Mouse (Mus musculus): ENCODE data around the gene Klk8. TPM values are rescaled to one million over a fixed set of nuclear protein-coding genes. Genes with fewer than 3 reads are reported as not detected.

Gene Klk8
- polyA plus RNA-seq, 1 experiment from 2014 or later, result 6.8 TPM

DNA sequence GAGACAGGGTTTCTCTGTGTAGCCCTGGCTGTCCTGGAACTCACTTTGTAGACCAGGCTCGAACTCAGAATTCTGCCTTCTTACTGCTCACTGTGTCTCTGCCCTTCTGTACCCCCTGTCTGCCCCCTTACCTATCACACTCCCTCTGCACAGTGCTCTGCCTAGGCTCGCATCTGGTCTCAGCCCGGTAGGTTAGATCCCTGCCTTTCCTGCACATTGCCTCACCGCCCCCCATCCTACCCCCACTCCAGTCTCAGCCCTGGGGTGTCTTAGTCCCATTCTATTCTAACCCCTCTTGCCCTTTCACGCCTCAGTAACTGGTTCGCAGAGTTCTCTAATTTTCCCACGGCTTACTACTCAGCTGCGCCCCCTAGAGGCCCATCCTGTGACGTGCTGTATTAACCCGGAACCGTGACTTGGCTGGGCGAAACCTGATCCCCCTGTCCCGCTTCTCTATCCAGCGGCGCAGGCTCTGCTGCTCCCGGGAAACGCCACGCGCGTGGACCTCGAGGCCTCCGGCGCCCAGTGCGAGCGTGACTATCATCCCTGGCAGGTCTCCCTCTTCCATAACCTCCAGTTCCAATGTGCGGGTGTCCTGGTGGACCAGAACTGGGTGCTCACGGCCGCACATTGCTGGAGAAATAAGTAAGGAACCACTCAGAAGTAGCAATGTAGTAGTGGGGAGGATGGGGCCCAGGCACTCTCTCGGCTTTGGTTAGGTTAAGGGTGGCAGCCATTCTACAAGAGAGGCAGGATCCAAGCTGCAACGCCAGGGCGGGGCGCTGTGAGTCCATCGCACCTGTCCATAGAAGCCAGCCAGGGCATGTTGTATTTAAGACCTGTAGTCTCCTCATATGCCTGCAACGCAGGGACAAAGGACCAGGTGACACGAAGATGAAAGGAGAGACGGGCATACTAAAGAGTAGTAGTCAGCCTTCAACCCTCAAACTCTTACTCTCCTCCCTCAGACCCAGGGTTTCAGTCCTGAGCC lies 14.8 kb upstream of the Klk8 start:
- WGBS, result 7% methylated on average over 36 of the region's 36 CpGs
- H3K27me3 ChIP-seq (replicated peaks; ENCODE audit: control insufficient read depth, insufficient read depth, low read length), result no peaks in the 10 kb centered on the region
- H3K9ac ChIP-seq (replicated peaks; ENCODE audit: low read depth, low read length), result peak overlapping the region; percentile 30
- peak; percentile 59 for ATAC-seq
- H3K4me3 ChIP-seq (replicated peaks; ENCODE audit: low read length), result peak overlapping the region; percentile 19
- peaks cover 5% of the 10 kb centered on the region; the same call in 1 of the 2 replicates for H3K4me1 ChIP-seq (replicated peaks; ENCODE audit: control insufficient read depth, insufficient read depth, low read length)
- H3K27ac ChIP-seq (ENCODE audit: low read length), result no peak overlapping the region
- no peaks in the 10 kb centered on the region for H3K36me3 ChIP-seq (ENCODE audit: control insufficient read depth, insufficient read depth)
- peak overlapping the region; percentile 45 for H3K4me2 ChIP-seq (ENCODE audit: low read length)
- no peaks in the 10 kb centered on the region for H3K9me3 ChIP-seq (ENCODE audit: control insufficient read depth, low read length)

DNA sequence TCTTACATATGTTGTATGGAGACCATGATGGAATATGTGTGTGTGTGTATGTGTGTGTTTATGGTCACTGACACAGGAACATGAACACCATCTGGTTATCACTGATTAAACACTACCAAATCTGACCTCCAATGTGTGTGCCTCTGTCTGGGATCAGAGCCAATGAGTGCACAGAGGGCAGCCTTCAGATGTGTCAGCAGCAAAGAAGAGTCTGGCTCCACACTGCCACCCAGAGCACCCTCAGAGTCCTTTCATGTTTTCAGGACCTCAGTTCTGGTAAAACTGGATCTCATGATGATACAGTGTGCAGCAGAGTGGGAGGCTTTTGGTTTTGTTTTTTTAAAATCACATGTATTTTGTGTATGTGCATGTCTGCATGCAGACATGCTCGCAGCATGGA lies 12.1 kb upstream of the Klk8 start:
- no peak for ATAC-seq

DNA sequence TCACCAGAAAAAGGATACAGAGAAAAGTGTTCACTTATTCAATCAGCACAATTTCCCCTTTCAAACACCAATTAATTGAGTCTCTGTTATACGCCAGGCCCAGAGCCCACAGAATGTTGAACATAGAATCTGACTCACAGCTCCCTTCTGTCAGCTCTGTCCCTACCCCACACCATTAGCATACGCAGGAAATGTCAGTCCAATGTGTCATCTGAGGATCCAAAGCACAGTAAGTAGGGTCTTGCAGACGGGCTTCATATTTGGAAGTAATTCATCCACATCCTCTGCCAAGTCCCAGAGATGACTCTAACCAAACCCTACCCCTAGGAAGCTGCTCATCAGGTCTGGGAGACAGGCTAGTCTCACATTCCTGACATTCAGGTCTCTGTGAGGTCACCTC lies 9.3 kb upstream of the Klk8 start:
- Histone ChIP-seq H3K27me3 (replicated peaks; ENCODE audit: control insufficient read depth, insufficient read depth, low read length) (no peaks in the 10 kb centered on the region), H3K36me3 (ENCODE audit: control insufficient read depth, insufficient read depth) (no peaks in the 10 kb centered on the region), H3K27ac (ENCODE audit: low read length) (no peak overlapping the region), H3K4me2 (ENCODE audit: low read length) (no peak overlapping the region), H3K9ac (replicated peaks; ENCODE audit: low read depth, low read length) (no peak overlapping the region), H3K4me3 (replicated peaks; ENCODE audit: low read length) (no peak overlapping the region), H3K4me1 (replicated peaks; ENCODE audit: control insufficient read depth, insufficient read depth, low read length) (no peaks in the 10 kb centered on the region), H3K9me3 (ENCODE audit: control insufficient read depth, low read length) (no peaks in the 10 kb centered on the region)
- 71% methylated on average over 3 of the region's 3 CpGs for WGBS
- ATAC-seq, result no peak

More for the DNA sequence above, 12.1 kb upstream of the Klk8 start:
- H3K4me1 ChIP-seq (replicated peaks; ENCODE audit: control insufficient read depth, insufficient read depth, low read length), result peaks cover 5% of the 10 kb centered on the region; the same call in 1 of the 2 replicates
- H3K9me3 ChIP-seq (ENCODE audit: control insufficient read depth, low read length), result no peaks in the 10 kb centered on the region
- H3K9ac ChIP-seq (replicated peaks; ENCODE audit: low read depth, low read length), result no peak overlapping the region
- H3K4me3 ChIP-seq (replicated peaks; ENCODE audit: low read length), result no peak overlapping the region
- H3K4me2 ChIP-seq (ENCODE audit: low read length), result no peak overlapping the region
- no peaks in the 10 kb centered on the region for H3K36me3 ChIP-seq (ENCODE audit: control insufficient read depth, insufficient read depth)
- WGBS, result 90% methylated on average over 1 of the region's 1 CpGs
- H3K27me3 ChIP-seq (replicated peaks; ENCODE audit: control insufficient read depth, insufficient read depth, low read length), result no peaks in the 10 kb centered on the region
- H3K27ac ChIP-seq (ENCODE audit: low read length), result no peak overlapping the region

DNA sequence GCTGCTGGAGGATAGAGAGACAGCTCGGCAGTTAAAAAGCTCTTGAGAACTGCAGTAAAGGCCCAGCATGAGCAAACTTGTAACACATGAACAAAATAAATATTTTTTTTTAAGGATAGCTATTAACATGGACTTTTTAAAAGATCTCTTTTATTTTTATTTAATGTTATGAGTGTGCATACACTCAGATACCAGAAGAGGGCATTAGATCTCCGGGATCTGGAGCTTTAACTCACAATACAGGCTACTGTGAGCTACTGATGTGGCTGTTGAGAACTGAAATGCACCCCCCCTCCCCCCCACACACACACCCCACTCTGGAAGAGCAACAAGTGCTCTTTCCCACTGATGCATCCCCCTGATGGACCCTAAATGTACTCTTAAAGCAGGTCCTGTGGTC lies 8.1 kb upstream of the Klk8 start:
- Histone ChIP-seq H3K27me3 (replicated peaks; ENCODE audit: control insufficient read depth, insufficient read depth, low read length) (no peaks in the 10 kb centered on the region), H3K4me1 (replicated peaks; ENCODE audit: control insufficient read depth, insufficient read depth, low read length) (no peaks in the 10 kb centered on the region), H3K36me3 (ENCODE audit: control insufficient read depth, insufficient read depth) (no peaks in the 10 kb centered on the region), H3K4me3 (replicated peaks; ENCODE audit: low read length) (no peak overlapping the region), H3K4me2 (ENCODE audit: low read length) (no peak overlapping the region), H3K9ac (replicated peaks; ENCODE audit: low read depth, low read length) (no peak overlapping the region), H3K27ac (ENCODE audit: low read length) (no peak overlapping the region), H3K9me3 (ENCODE audit: control insufficient read depth, low read length) (no peaks in the 10 kb centered on the region)
- WGBS, result 76% methylated on average over 2 of the region's 2 CpGs
- ATAC-seq, result no peak

DNA sequence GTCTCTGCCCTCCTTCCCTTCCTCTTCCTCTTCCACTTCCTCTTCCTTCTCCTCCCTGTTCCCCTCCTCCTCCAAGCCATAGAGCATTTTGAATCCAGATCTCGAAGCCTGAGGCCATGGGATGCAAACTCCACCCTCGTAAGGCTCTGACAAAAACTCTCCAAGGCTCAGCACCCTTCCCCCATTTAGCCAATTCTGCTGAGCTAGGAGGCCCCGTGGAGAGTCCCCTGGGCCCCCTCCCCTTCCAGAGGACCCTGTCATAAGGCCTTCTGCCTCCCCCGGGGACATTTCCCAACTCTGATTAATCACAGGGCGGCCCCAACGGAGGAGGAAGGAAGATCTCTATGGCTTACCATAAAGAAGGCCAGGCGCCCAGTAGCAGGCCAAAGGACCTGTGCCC lies 5.8 kb upstream of the Klk8 start, which contains the start of gene Klk9:
Gene Klk9 (plus strand): TSS at position 301 of the 400 bp plus-strand sequence.
- Histone ChIP-seq H3K9ac (replicated peaks; ENCODE audit: low read depth, low read length) (no peak within 1 kb of the TSS), H3K27ac (ENCODE audit: low read length) (no peak within 1 kb of the TSS), H3K4me3 (replicated peaks; ENCODE audit: low read length) (no peak within 1 kb of the TSS), H3K9me3 (ENCODE audit: control insufficient read depth, low read length) (no peaks in the 10 kb centered on the region), H3K4me1 (replicated peaks; ENCODE audit: control insufficient read depth, insufficient read depth, low read length) (0 out of 2 replicates have a peak, but pooled peaks cover 3% of the 10 kb centered on the region), H3K4me2 (ENCODE audit: low read length) (no peak within 1 kb of the TSS), H3K36me3 (ENCODE audit: control insufficient read depth, insufficient read depth) (no peaks in the 10 kb centered on the region), H3K27me3 (replicated peaks; ENCODE audit: control insufficient read depth, insufficient read depth, low read length) (peaks cover 13% of the 10 kb centered on the region)
- no peak for ATAC-seq
- 83% methylated on average over 7 of the region's 7 CpGs for WGBS

DNA sequence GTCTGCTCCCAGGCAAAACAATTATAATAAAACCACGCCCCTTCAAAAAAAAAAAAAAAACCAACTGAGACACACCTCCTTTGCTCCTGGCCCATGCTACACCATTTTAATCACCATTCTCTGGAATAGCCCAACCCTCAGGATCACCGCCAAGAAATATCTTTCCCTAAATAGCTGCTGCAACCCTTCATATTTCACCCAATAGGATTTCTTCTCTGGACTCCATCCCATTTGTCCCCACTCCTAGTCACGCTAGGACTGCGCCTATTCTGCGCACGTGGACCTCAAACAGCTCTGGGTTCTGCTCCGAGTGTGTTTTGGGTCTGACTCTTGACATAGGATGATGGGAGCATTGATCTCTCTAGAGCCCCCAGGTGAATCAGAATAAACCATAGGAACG lies 1.0 kb upstream of the Klk8 start:
- H3K4me2 ChIP-seq (ENCODE audit: low read length), result peak overlapping the region; percentile 72
- peaks cover 10% of the 10 kb centered on the region; the same call in 1 of the 2 replicates for H3K4me1 ChIP-seq (replicated peaks; ENCODE audit: control insufficient read depth, insufficient read depth, low read length)
- H3K9ac ChIP-seq (replicated peaks; ENCODE audit: low read depth, low read length), result peak overlapping the region; percentile 49; the same call in 1 of the 2 replicates
- peak overlapping the region; percentile 52 for H3K4me3 ChIP-seq (replicated peaks; ENCODE audit: low read length)
- WGBS, result 8% methylated on average over 8 of the region's 8 CpGs
- H3K27ac ChIP-seq (ENCODE audit: low read length), result no peak overlapping the region
- peaks cover 18% of the 10 kb centered on the region for H3K27me3 ChIP-seq (replicated peaks; ENCODE audit: control insufficient read depth, insufficient read depth, low read length)
- H3K36me3 ChIP-seq (ENCODE audit: control insufficient read depth, insufficient read depth), result no peaks in the 10 kb centered on the region
- H3K9me3 ChIP-seq (ENCODE audit: control insufficient read depth, low read length), result no peaks in the 10 kb centered on the region
- ATAC-seq, result peak; percentile 36; the same call in 1 of the 2 replicates

DNA sequence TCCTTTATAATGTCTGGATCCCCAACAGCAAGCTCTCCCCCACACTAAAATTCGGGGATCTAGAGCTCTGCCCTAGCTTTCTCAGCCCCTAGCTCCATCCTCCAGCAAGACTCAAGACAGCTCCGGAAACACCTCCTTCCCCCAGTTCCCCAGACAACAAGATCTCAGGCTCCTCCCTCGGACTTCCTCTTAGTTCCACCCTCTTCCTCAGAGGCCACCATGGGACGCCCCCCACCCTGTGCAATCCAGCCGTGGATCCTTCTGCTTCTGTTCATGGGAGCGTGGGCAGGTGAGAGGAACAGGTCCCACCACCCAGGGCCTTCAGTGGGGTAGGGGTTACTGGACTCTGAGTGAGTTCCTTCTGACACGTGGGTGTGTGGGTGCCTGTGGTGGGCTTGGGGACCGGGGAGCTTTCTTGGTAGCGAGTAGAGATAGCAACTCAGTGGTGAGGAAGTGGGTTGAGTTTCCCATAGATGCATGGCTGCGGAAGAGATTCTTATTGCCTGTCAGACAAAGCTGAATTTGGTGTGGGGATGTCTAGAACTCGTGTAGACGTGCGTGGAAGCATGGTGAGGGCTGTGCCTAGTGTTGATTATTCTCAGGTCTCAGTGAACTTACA lies 576 bp downstream of the Klk8 start:
- H3K27me3 ChIP-seq (replicated peaks; ENCODE audit: control insufficient read depth, insufficient read depth, low read length), result peaks cover 18% of the 10 kb centered on the region
- H3K27ac ChIP-seq (ENCODE audit: low read length), result no peak overlapping the region
- H3K9me3 ChIP-seq (ENCODE audit: control insufficient read depth, low read length), result no peaks in the 10 kb centered on the region
- H3K4me2 ChIP-seq (ENCODE audit: low read length), result peak overlapping the region; percentile 72
- peaks cover 10% of the 10 kb centered on the region; the same call in 1 of the 2 replicates for H3K4me1 ChIP-seq (replicated peaks; ENCODE audit: control insufficient read depth, insufficient read depth, low read length)
- H3K9ac ChIP-seq (replicated peaks; ENCODE audit: low read depth, low read length), result peak overlapping the region; percentile 49; the same call in 1 of the 2 replicates
- peak overlapping the region; percentile 52 for H3K4me3 ChIP-seq (replicated peaks; ENCODE audit: low read length)
- 39% methylated on average over 13 of the region's 13 CpGs for WGBS
- peak; percentile 52 for ATAC-seq
- no peaks in the 10 kb centered on the region for H3K36me3 ChIP-seq (ENCODE audit: control insufficient read depth, insufficient read depth)

DNA sequence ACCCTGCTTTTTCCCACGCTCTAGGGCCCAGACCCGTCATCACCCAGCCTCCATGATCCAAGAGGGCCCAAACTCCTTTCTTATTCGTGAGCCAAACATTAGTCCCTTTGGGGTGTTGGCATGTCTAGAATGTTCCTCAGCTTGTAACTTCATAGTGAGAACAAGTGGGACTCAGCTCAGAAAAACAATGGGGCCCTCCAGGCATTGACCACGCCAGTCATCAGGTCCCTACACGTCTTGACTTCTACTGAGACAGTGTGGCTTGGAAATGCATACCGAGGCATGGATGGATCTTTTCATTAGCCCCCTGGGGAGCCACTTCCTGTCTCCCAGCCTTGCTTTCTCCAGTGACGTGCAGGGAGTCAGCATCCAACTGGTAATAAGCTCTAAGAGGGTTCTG lies 2.5 kb downstream of the Klk8 start:
- 72% methylated on average over 7 of the region's 7 CpGs for WGBS
- ATAC-seq, result no peak

DNA sequence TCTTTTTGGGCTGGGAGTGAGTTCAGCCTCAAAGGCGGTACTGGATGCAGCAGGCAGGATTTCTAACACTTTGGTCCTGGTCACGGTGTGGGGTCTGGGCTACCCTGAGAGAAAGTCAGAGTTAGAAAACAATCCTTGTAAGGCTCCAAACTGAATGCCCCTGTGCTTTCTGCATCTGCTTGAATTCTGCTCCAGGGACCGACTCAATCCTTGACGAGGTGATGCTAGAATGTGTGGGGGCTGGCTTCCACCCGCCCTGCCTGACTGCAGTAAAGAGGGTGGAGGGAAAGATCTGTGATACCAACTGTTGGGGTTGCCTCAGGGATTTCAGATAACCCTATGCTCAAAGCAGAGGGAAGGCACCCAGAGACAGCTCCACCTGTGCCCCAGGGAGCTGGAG lies 13.6 kb downstream of the Klk8 start, which contains the start of gene Klk7:
Gene Klk7 (plus strand): TSS at position 301 of the 400 bp plus-strand sequence.
- Histone ChIP-seq H3K4me3 (replicated peaks; ENCODE audit: low read length) (no peak within 1 kb of the TSS), H3K27ac (ENCODE audit: low read length) (no peak within 1 kb of the TSS), H3K36me3 (ENCODE audit: control insufficient read depth, insufficient read depth) (no peaks in the 10 kb centered on the region), H3K4me1 (replicated peaks; ENCODE audit: control insufficient read depth, insufficient read depth, low read length) (no peaks in the 10 kb centered on the region), H3K9me3 (ENCODE audit: control insufficient read depth, low read length) (no peaks in the 10 kb centered on the region), H3K27me3 (replicated peaks; ENCODE audit: control insufficient read depth, insufficient read depth, low read length) (no peaks in the 10 kb centered on the region), H3K9ac (replicated peaks; ENCODE audit: low read depth, low read length) (no peak within 1 kb of the TSS), H3K4me2 (ENCODE audit: low read length) (no peak within 1 kb of the TSS)
- no peak for ATAC-seq
- WGBS, result 48% methylated on average over 5 of the region's 5 CpGs

More for the DNA sequence above, 2.5 kb downstream of the Klk8 start:
- H3K27me3 ChIP-seq (replicated peaks; ENCODE audit: control insufficient read depth, insufficient read depth, low read length), result peaks cover 18% of the 10 kb centered on the region
- no peak overlapping the region for H3K27ac ChIP-seq (ENCODE audit: low read length)
- H3K4me3 ChIP-seq (replicated peaks; ENCODE audit: low read length), result no peak overlapping the region
- H3K9me3 ChIP-seq (ENCODE audit: control insufficient read depth, low read length), result no peaks in the 10 kb centered on the region
- H3K9ac ChIP-seq (replicated peaks; ENCODE audit: low read depth, low read length), result no peak overlapping the region
- H3K4me2 ChIP-seq (ENCODE audit: low read length), result no peak overlapping the region
- no peaks in the 10 kb centered on the region for H3K36me3 ChIP-seq (ENCODE audit: control insufficient read depth, insufficient read depth)
- H3K4me1 ChIP-seq (replicated peaks; ENCODE audit: control insufficient read depth, insufficient read depth, low read length), result peaks cover 10% of the 10 kb centered on the region; the same call in 1 of the 2 replicates
